Mouse (Mus musculus) left cerebral cortex, postnatal 25 days (tissue): ENCODE measurements around the gene Chrnb4. TPM values are rescaled to one million over a fixed set of nuclear protein-coding genes. Genes with fewer than 3 reads are reported as not detected.

ENCODE experiments used
- DNase-seq, 2 experiments: peaks; one replicate each; pipeline ENCODE4 v3.0.0; 2022; ENCODE audit warnings: low spot score in 2 of 2, mixed read lengths in 1 of 2
- intact Hi-C: fragments of 180-260 bp; cut with DNase I; formaldehyde crosslinking; loops from one replicate; pipeline ENCODE4 v1.15.1; 2025
- total RNA-seq, 2 experiments: library from RNA; stranded (reverse); gene quantifications; 2 replicates each; pipeline ENCODE4 v1.2.3; 2021

Gene Chrnb4
- under 1 TPM in 1 of 2 experiments, not detected in 1; 0.11 TPM for total RNA-seq

DNA sequence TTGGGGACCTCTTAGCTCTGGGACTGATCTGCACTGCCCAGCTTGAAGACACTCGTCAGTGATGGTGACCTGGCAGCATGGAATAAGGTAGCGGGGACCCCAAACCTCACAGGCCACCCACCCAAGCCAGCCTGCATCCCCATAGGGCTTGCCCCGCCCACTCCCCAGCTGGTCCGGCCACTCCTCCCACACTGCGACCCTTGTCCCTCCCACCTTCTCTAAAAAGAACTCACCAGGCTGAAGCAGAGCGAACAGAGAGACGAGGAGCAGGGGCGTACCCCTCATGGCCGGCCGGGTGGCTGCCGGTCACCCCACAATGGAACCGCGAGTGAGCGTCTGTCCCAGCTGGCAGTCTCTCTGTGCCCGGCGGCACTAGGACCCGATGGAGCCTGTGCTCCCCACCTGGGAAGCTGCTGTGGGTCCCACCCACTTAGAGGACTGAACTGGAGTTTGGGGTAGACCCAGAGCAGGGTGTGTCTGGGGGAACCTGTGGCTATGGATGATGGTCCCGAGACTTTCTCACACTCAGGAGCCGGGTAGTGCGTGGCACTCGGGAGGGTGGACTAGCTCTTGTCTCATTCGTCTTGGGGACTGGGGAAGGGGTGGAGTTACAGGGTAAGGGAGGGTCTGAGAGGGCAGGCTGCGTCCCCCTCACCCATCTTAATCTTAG lies at the start of gene Chrnb4:
Chrnb4 (minus strand) TSS at position 569 of the 670 bp plus-strand sequence.
- intact Hi-C loops: no loop called here
- DNase-seq: no peak

- no peak for DNase-seq
- intact Hi-C loops: no loop called here
Measured at GRCm38 (mm10) chr9:55096870-55097269, 48.3 kb upstream of the Chrnb4 start.

DNA sequence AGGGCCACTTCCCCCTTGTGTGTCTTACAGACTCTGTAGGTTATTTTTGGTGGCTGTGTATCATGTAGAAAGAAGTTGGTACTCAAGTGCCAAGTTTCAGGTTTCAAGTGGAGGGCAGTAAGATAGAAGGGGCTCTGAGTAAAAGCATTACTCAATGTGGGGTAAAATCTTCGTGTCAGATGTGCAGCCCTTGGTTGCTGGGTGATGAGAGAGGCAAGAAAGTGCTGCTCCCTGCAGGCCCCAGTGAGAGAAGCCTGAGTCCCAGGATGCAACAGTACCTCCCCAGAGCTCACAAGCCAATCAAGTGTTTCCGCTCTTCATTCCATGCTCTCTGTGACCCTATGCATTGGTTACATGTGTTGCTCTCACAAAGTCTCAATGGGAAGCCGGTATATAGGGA lies 47.5 kb upstream of the Chrnb4 start:
- no peak for DNase-seq
- intact Hi-C loops: no loop called here

DNA sequence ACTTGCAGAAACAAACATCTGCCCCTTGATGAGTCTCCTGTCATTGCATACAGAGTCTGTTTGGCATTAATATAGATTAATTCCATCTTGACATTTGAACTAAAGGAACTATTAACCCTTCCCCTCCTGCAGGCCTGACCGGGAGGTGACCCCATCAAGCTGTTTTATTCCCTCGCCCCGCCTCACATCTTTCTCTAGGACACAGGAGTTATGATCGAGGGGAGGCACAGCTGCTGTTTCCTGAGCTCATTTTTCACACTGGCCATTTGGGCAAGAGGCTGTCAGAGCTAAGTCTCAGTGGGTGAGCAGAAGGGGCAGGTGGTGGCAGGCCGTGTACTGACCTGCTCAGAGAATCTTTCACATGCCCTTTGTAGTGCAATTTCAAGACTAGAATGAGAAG lies 41.6 kb upstream of the Chrnb4 start:
- intact Hi-C loops: no loop called here
- no peak for DNase-seq

DNA sequence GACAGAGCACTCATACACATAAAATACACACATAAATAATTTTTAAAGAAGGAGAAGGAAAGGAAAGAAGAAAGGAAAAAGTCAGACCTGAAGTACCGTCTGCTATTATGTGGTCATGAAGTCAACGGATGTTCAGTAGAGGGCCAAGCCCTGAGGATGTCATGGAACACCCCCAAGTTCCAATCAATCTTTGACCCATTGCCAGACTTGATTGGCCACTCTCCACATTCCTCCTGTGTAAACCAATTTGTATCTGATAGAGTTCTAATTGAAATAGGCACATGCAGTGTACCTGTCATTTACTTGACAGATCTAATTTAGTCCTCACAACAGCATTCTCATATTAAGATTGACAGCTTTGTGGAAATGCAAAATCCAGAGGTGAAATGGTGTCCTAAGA lies 40.6 kb upstream of the Chrnb4 start:
- DNase-seq: no peak
- intact Hi-C loops: no loop called here

DNA sequence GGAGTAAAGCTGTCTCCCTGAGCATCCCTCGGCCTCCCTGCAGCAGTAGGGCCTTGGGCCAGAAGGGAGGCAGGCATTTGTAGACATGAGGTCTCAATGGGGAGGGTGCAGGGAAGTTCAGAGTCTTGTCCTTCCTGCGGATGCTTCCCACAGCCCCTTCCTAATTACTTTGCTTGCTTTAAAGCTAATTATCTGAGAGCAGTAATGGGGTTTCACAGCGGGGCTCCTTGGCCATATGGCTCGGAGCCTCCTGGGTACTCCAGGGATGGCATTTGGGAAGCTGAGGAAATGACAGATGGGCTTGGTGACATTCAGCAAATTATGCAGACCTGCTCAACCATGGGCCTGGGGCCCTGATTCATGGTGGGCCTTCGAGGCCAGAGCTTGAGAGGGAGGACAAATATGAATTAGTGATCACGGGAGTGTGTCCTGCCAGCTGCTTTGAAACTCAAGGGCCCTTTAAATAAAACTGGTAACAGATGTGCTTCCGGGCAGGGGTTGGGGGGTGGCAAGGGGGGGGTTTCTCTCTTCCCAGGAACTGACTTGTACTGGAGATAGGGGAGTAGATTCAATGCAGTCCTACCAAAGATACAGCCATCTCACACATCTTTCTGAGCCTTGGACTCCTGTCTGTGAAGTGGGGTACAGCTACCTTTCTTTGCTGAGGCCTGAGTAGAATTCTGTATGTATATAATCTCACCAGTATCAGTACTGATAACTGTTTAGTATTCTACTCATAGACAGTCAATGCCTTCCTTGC lies 34.8 kb upstream of the Chrnb4 start:
- intact Hi-C loops: no loop called here

GRCm38 (mm10) chr9:55067965-55068265 lies 19.3 kb upstream of the Chrnb4 start:
- DNase-seq: no peak
- intact Hi-C loops: no loop called here

More for the DNA sequence above, 34.8 kb upstream of the Chrnb4 start:
- DNase-seq: no peak

- intact Hi-C loops: no loop called here
- DNase-seq: peak in 1 of 2 experiments; percentile 36
Measured at GRCm38 (mm10) chr9:55067260-55067964, 18.8 kb upstream of the Chrnb4 start.

GRCm38 (mm10) chr9:55065241-55065640 lies 16.7 kb upstream of the Chrnb4 start:
- no peak for DNase-seq
- intact Hi-C loops: no loop called here

DNA sequence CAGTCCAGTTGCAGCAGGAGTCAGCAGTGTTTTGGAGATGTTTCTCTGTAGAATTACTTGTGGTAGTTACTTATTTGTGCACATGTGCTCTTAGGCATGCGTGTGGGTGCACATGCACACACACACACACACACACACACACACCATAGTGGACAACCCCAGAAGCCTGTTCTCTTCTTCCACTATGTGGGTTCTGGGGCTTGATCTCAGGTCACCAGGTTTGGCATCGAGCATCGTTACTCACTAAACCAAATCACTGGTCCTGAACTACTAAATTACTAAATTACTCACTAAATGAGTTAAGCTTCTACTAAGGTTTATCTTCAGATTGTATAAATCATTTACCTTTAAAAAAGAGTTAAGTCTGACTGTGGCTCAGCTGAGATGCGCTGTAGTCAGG lies 9.5 kb upstream of the Chrnb4 start:
- DNase-seq: no peak
- intact Hi-C loops: no loop called here

- DNase-seq: no peak
- intact Hi-C loops: no loop called here
Measured at GRCm38 (mm10) chr9:55055386-55055930, 6.9 kb upstream of the Chrnb4 start.

DNA sequence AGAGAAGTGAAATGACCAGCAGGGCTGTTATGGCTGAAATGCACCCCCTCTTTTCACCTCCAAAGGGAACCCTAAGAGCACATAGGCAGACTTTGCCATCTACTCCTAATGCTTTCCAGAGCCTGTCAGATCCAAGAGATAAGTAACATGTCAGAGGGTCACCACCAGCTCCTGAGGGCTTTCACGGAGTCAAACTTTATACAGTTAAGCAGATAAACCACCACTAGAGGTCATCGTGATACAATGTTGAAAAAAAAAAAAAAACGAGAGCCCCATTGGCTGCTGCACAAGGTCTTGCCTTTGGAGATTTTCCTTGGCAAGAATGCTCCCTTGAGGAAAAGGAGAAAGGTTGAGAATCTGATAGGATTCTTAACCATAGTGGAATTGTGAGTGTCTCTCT lies 1.8 kb downstream of the Chrnb4 start:
- DNase-seq: no peak
- intact Hi-C loops: loop anchor here (2.0 kb wide), 1 partner anchor 64 kb away; no protein-coding TSS in a partner anchor

DNA sequence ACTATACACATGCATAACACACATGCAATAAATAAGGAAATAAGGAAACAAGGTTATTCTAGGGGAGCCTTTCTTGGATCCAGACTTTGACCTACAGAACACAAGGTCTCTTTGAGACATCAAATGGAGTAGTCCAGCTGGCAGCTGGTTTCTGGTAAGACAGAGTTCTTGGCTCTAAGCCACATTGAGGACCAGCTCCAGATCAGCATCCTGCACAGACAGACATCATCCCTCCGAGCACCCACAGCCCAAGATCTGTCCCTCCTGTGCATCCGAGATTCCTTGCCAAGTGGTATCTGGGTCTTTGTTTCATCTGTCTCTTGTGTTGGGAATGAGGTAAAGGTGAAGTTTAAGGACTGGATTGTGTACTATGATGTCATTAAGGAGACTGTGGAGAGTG lies 3.6 kb downstream of the Chrnb4 start:
- intact Hi-C loops: no loop called here
- no peak for DNase-seq

GRCm38 (mm10) chr9:55043688-55044087 lies 4.9 kb downstream of the Chrnb4 start:
- DNase-seq: no peak
- intact Hi-C loops: no loop called here

GRCm38 (mm10) chr9:55041389-55041788 lies 7.2 kb downstream of the Chrnb4 start:
- no peak for DNase-seq

GRCm38 (mm10) chr9:55039983-55040382 lies 8.6 kb downstream of the Chrnb4 start:
- no peak for DNase-seq
- intact Hi-C loops: no loop called here

More at GRCm38 (mm10) chr9:55041389-55041788, 7.2 kb downstream of the Chrnb4 start:
- intact Hi-C loops: no loop called here

DNA sequence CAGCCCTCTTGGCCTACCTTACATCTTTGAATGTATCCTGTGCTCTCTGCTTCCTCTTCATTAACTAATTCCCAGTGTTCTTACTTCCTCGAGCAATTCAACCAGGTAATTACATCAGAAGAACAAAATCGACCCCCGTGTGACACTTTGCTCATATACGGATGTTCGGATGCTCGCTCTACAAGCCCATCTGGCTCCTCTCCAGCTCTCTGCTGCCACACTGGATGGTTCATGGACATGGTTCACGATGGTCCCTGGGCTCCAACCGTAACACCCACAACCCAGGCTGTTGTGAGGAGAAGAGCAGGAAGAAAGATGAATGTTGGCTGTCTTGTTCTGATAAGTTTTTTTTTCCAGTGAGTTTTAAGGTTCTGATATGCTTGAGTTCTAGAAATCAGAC lies 9.6 kb downstream of the Chrnb4 start:
- no peak for DNase-seq
- intact Hi-C loops: no loop called here

- DNase-seq: peak in 1 of 2 experiments; percentile 38
- intact Hi-C loops: no loop called here
Measured at GRCm38 (mm10) chr9:55031435-55032167, 17.0 kb downstream of the Chrnb4 start.

DNA sequence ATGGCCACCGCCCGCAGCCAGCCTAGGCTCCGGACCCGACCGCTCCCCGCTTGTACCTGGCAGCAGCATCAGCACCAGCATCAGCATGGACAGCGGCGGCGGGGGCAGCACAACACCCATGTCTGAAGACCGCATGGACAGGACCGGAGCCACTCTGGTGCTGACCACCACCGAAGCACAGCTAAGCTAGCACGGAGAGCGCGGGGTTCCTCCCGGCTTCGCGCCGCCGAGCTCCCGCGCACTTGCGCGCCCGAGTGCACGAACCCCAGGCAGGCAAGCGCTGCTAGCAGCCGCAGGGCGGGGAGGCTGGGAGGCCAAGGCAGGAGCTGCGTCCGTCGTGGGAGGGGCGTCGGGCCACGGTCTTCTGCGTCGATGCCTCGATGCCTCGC lies 22.3 kb downstream of the Chrnb4 start, which contains the start of gene Chrna3:
Chrna3 (minus strand) TSS at position 288 of the 389 bp plus-strand sequence.
- intact Hi-C loops: no loop called here
- no peak for DNase-seq
